Mouse (Mus musculus) C2C12 (cell line): ENCODE results near the gene Soga1. TPM values are rescaled to one million over a fixed set of nuclear protein-coding genes. Genes with fewer than 3 reads are reported as not detected.

Source experiments
- H3K27me3 ChIP-seq: one replicate; pipeline ENCODE4 v1.6.1; 2011; ENCODE audit not compliant: control insufficient read depth, insufficient read depth, insufficient read length
- H3K36me3 ChIP-seq: one replicate; pipeline ENCODE4 v1.6.1; 2011; ENCODE audit not compliant: control insufficient read depth, insufficient read depth
- H3K4me3 ChIP-seq: one replicate; pipeline ENCODE4 v1.5.1; 2011; ENCODE audit warnings: mild to moderate bottlenecking, control low read depth; ENCODE audit not compliant: poor library complexity, insufficient read depth, severe bottlenecking
- H3K79me2 ChIP-seq: one replicate; pipeline ENCODE4 v1.6.1; 2011; ENCODE audit not compliant: control insufficient read depth, insufficient read depth
- H3K79me3 ChIP-seq: one replicate; pipeline ENCODE4 v1.6.1; 2011; ENCODE audit warnings: low read depth, control low read depth
- H3ac ChIP-seq: one replicate; pipeline ENCODE3; 2011; ENCODE audit warnings: low read depth; ENCODE audit not compliant: control insufficient read depth, insufficient read length
- CEBPB ChIP-seq: IDR thresholded peaks from one replicate; pipeline ENCODE4 v1.6.1; 2011; ENCODE audit warnings: low read depth, mild to moderate bottlenecking, control low read depth, moderate library complexity
- CTCF ChIP-seq: IDR thresholded peaks from one replicate; pipeline ENCODE4 v1.5.1; 2011; ENCODE audit not compliant: control insufficient read depth, insufficient read depth, insufficient read length
- FOSL1 ChIP-seq: IDR thresholded peaks from one replicate; pipeline ENCODE4 v1.8.0; 2011; ENCODE audit warnings: mild to moderate bottlenecking, low read length; ENCODE audit not compliant: poor library complexity, insufficient read depth, severe bottlenecking
- MAX ChIP-seq: IDR thresholded peaks from one replicate; pipeline ENCODE4 v1.6.1; 2011; ENCODE audit warnings: mild to moderate bottlenecking, control low read depth
- MYOD1 ChIP-seq: IDR thresholded peaks from one replicate; pipeline ENCODE4 v1.6.1; 2011; ENCODE audit warnings: low read depth; ENCODE audit not compliant: control insufficient read depth, insufficient read length
- MYOG ChIP-seq: IDR thresholded peaks from one replicate; pipeline ENCODE4 v1.6.1; 2011; ENCODE audit not compliant: control insufficient read depth, insufficient read length; ENCODE audit errors: extremely low read depth
- USF1 ChIP-seq: IDR thresholded peaks from one replicate; pipeline ENCODE4 v1.6.1; 2011; ENCODE audit warnings: low read depth, mild to moderate bottlenecking, control low read depth, moderate library complexity
- polyA plus RNA-seq: library from polyadenylated mRNA; unstranded; fragments of >200 nt; fragmentation: generic; extraction: Trizol; gene quantifications from one replicate; pipeline ENCODE4 v1.2.1, GENCODE M21; 2012; ENCODE audit warnings: missing spikeins

Soga1 gene
- polyA plus RNA-seq, 1 experiment, result 13.9 TPM

DNA sequence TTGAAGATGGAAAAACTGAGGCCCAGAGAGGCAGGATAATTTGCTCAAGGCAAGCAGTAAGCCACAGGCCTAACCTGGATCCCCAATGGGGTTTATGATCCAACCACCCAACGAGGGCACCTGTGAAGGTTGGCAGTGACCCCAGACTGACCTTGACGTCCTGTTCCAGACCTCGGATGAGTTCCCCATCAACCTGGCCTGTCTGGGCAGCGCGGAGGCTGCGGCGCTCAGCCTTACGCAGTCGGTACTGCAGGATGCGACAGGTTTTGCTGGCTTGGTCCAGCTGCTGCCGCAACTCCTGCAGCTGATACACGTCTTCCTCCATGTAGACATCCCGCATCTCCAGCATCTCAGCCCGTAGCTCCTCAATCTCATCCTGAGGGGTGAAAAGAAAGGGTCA lies 19.0 kb downstream of the Soga1 start:
- Histone ChIP-seq H3K27me3 (no peaks in the 10 kb centered on the region), H3K4me3 (no peak overlapping the region), H3K36me3 (peaks cover 19% of the 10 kb centered on the region), H3K79me2 (peaks cover 69% of the 10 kb centered on the region), H3ac (no peak overlapping the region), H3K79me3 (peaks cover 28% of the 10 kb centered on the region)
- TF ChIP-seq FOSL1 (no peak), MAX (no peak), CTCF (no peak)

DNA sequence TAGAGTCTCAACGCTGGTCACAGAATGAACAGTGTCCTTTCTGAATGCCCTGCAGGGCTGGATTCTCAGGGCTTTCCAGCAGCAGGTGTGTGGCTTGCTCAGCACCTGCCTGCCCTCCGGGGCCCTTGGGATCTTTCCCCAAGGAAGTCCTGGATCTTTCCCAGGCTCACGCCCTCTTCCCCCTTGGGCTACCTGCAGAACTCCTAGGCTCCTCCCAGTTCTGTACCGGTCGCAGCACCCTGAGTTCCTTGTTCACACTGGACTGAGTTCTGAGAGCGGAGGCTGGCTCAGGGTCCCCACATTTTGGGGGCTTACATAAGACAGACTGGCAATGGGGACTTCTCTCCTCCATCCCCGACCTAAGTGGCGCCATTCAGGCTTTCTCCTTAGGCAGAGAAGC lies 19.9 kb downstream of the Soga1 start:
- H3K79me2 ChIP-seq, result peaks cover 60% of the 10 kb centered on the region

GRCm38 (mm10) chr2:157058342-157058998 lies 20.6 kb downstream of the Soga1 start:
- H3K27me3 ChIP-seq, result no peaks in the 10 kb centered on the region
- H3K36me3 ChIP-seq, result peaks cover 28% of the 10 kb centered on the region

More for the DNA sequence above, 19.9 kb downstream of the Soga1 start:
- Histone ChIP-seq H3ac (no peak overlapping the region), H3K36me3 (peaks cover 22% of the 10 kb centered on the region), H3K27me3 (no peaks in the 10 kb centered on the region), H3K4me3 (no peak overlapping the region), H3K79me3 (peaks cover 22% of the 10 kb centered on the region)
- TF ChIP-seq CEBPB, result no peak
- no peak for TF ChIP-seq CTCF
- no peak for TF ChIP-seq FOSL1
- no peak for TF ChIP-seq MYOG
- no peak for TF ChIP-seq MAX
- TF ChIP-seq MYOD1, result no peak
- TF ChIP-seq USF1, result no peak

GRCm38 (mm10) chr2:157057758-157058157 lies 21.3 kb downstream of the Soga1 start:
- peaks cover 34% of the 10 kb centered on the region for H3K36me3 ChIP-seq
- H3K4me3 ChIP-seq, result no peak overlapping the region
- TF ChIP-seq MYOD1, result no peak
- H3K79me3 ChIP-seq, result peaks cover 14% of the 10 kb centered on the region
- no peak overlapping the region for H3ac ChIP-seq
- H3K79me2 ChIP-seq, result peaks cover 46% of the 10 kb centered on the region
- no peaks in the 10 kb centered on the region for H3K27me3 ChIP-seq

More at GRCm38 (mm10) chr2:157058342-157058998, 20.6 kb downstream of the Soga1 start:
- Histone ChIP-seq H3ac (no peak overlapping the region), H3K4me3 (no peak overlapping the region), H3K79me3 (peaks cover 20% of the 10 kb centered on the region), H3K79me2 (peaks cover 53% of the 10 kb centered on the region)
- no peak for TF ChIP-seq CTCF
- no peak for TF ChIP-seq MAX
- no peak for TF ChIP-seq MYOD1
- no peak for TF ChIP-seq FOSL1

GRCm38 (mm10) chr2:157057186-157057585 lies 21.9 kb downstream of the Soga1 start:
- peaks cover 11% of the 10 kb centered on the region for H3K79me3 ChIP-seq
- peaks cover 40% of the 10 kb centered on the region for H3K79me2 ChIP-seq
- H3K27me3 ChIP-seq, result no peaks in the 10 kb centered on the region
- no peak overlapping the region for H3ac ChIP-seq
- H3K36me3 ChIP-seq, result peaks cover 37% of the 10 kb centered on the region
- no peak overlapping the region for H3K4me3 ChIP-seq
- TF ChIP-seq CTCF, result no peak
- no peak for TF ChIP-seq FOSL1
- no peak for TF ChIP-seq MYOD1
- TF ChIP-seq CEBPB, result no peak
- no peak for TF ChIP-seq MAX
- no peak for TF ChIP-seq USF1
- TF ChIP-seq MYOG, result no peak

GRCm38 (mm10) chr2:157055721-157056120 lies 23.3 kb downstream of the Soga1 start:
- Histone ChIP-seq H3K36me3 (peaks cover 41% of the 10 kb centered on the region), H3ac (no peak overlapping the region), H3K27me3 (no peaks in the 10 kb centered on the region), H3K79me2 (peaks cover 26% of the 10 kb centered on the region), H3K79me3 (peaks cover 5% of the 10 kb centered on the region), H3K4me3 (no peak overlapping the region)
- TF ChIP-seq MAX, result no peak
- no peak for TF ChIP-seq CEBPB
- no peak for TF ChIP-seq USF1
- no peak for TF ChIP-seq MYOG
- TF ChIP-seq MYOD1, result no peak
- no peak for TF ChIP-seq CTCF
- no peak for TF ChIP-seq FOSL1
